Mouse (Mus musculus): ENCODE data around the gene Dnase2b. TPM values are rescaled to one million over a fixed set of nuclear protein-coding genes. Genes with fewer than 3 reads are reported as not detected.

The Dnase2b gene
- total and polyA plus RNA-seq, 2 experiments from 2014 or later, result not detected

- 70% methylated on average over 5 of the region's 5 CpGs for WGBS
- TF ChIP-seq EP300 (IDR thresholded peaks at IDR 0.05; ENCODE audit: low read depth), result no peak
- no peak for TF ChIP-seq CTCF (IDR thresholded peaks at IDR 0.05; ENCODE audit: low read depth)
- H3K4me2 ChIP-seq (ENCODE audit: low read depth, low read length), result no peak overlapping the region
- H3K36me3 ChIP-seq (replicated peaks; ENCODE audit: control insufficient read depth, insufficient read depth, low read length), result no peaks in the 10 kb centered on the region
- H3K27me3 ChIP-seq (ENCODE audit: control insufficient read depth, insufficient read depth, low read length), result no peaks in the 10 kb centered on the region
- no peak overlapping the region for H3K27ac ChIP-seq (ENCODE audit: low read depth)
- DNase-seq (ENCODE audit: low spot score) (no peak), ATAC-seq (ENCODE audit: insufficient read depth, low read depth) (no peak)
- H3K4me1 ChIP-seq (ENCODE audit: control insufficient read depth, insufficient read depth), result 0 out of 2 replicates have a peak, but pooled peaks cover 9% of the 10 kb centered on the region
- H3K4me3 ChIP-seq (ENCODE audit: low read depth, low read length), result no peak overlapping the region
- no peaks in the 10 kb centered on the region for H3K9me3 ChIP-seq (replicated peaks; ENCODE audit: control insufficient read depth, low read length)
- no peak overlapping the region for H3K9ac ChIP-seq (replicated peaks; ENCODE audit: low read depth, low read length)
Observed at GRCm38 (mm10) chr3:146616533-146617283, 1.3 kb upstream of the Dnase2b start.

GRCm38 (mm10) chr3:146611821-146612220 lies 3.6 kb downstream of the Dnase2b start:
- no peaks in the 10 kb centered on the region for H3K9me3 ChIP-seq (replicated peaks; ENCODE audit: control insufficient read depth, low read length)
- no peak for DNase-seq (ENCODE audit: low spot score)
- no peaks in the 10 kb centered on the region for H3K36me3 ChIP-seq (replicated peaks; ENCODE audit: control insufficient read depth, insufficient read depth, low read length)
- H3K4me1 ChIP-seq (ENCODE audit: control insufficient read depth, insufficient read depth), result 0 out of 2 replicates have a peak, but pooled peaks cover 4% of the 10 kb centered on the region
- H3K27ac ChIP-seq (ENCODE audit: low read depth), result no peak overlapping the region
- no peaks in the 10 kb centered on the region for H3K27me3 ChIP-seq (ENCODE audit: control insufficient read depth, insufficient read depth, low read length)
- no peak for ATAC-seq (ENCODE audit: insufficient read depth, low read depth)
- no peak overlapping the region for H3K4me2 ChIP-seq (ENCODE audit: low read depth, low read length)
- H3K4me3 ChIP-seq (ENCODE audit: low read depth, low read length), result no peak overlapping the region
- TF ChIP-seq EP300 (IDR thresholded peaks at IDR 0.05; ENCODE audit: low read depth) (no peak), CTCF (IDR thresholded peaks at IDR 0.05; ENCODE audit: low read depth) (no peak)
- no peak overlapping the region for H3K9ac ChIP-seq (replicated peaks; ENCODE audit: low read depth, low read length)
- WGBS, result 57% methylated on average over 4 of the region's 4 CpGs

GRCm38 (mm10) chr3:146611261-146611660 lies 4.1 kb downstream of the Dnase2b start:
- TF ChIP-seq EP300 (IDR thresholded peaks at IDR 0.05; ENCODE audit: low read depth) (no peak), CTCF (IDR thresholded peaks at IDR 0.05; ENCODE audit: low read depth) (no peak)
- no peaks in the 10 kb centered on the region for H3K36me3 ChIP-seq (replicated peaks; ENCODE audit: control insufficient read depth, insufficient read depth, low read length)
- H3K9me3 ChIP-seq (replicated peaks; ENCODE audit: control insufficient read depth, low read length), result no peaks in the 10 kb centered on the region
- H3K27me3 ChIP-seq (ENCODE audit: control insufficient read depth, insufficient read depth, low read length), result no peaks in the 10 kb centered on the region
- WGBS, result 81% methylated on average over 4 of the region's 4 CpGs
- 0 out of 2 replicates have a peak, but pooled peaks cover 4% of the 10 kb centered on the region for H3K4me1 ChIP-seq (ENCODE audit: control insufficient read depth, insufficient read depth)
- no peak overlapping the region for H3K9ac ChIP-seq (replicated peaks; ENCODE audit: low read depth, low read length)
- no peak overlapping the region for H3K27ac ChIP-seq (ENCODE audit: low read depth)
- H3K4me2 ChIP-seq (ENCODE audit: low read depth, low read length), result no peak overlapping the region
- DNase-seq (ENCODE audit: low spot score) (no peak), ATAC-seq (ENCODE audit: insufficient read depth, low read depth) (no peak)
- no peak overlapping the region for H3K4me3 ChIP-seq (ENCODE audit: low read depth, low read length)

GRCm38 (mm10) chr3:146610322-146610721 lies 5.1 kb downstream of the Dnase2b start:
- ATAC-seq (ENCODE audit: insufficient read depth, low read depth) (no peak), DNase-seq (ENCODE audit: low spot score) (no peak)
- 0 out of 2 replicates have a peak, but pooled peaks cover 4% of the 10 kb centered on the region for H3K4me1 ChIP-seq (ENCODE audit: control insufficient read depth, insufficient read depth)
- H3K27ac ChIP-seq (ENCODE audit: low read depth), result no peak overlapping the region
- H3K36me3 ChIP-seq (replicated peaks; ENCODE audit: control insufficient read depth, insufficient read depth, low read length), result no peaks in the 10 kb centered on the region
- H3K9ac ChIP-seq (replicated peaks; ENCODE audit: low read depth, low read length), result no peak overlapping the region
- TF ChIP-seq CTCF (IDR thresholded peaks at IDR 0.05; ENCODE audit: low read depth) (no peak), EP300 (IDR thresholded peaks at IDR 0.05; ENCODE audit: low read depth) (no peak)
- no peak overlapping the region for H3K4me3 ChIP-seq (ENCODE audit: low read depth, low read length)
- H3K4me2 ChIP-seq (ENCODE audit: low read depth, low read length), result no peak overlapping the region
- 68% methylated on average over 10 of the region's 10 CpGs for WGBS
- no peaks in the 10 kb centered on the region for H3K9me3 ChIP-seq (replicated peaks; ENCODE audit: control insufficient read depth, low read length)
- no peaks in the 10 kb centered on the region for H3K27me3 ChIP-seq (ENCODE audit: control insufficient read depth, insufficient read depth, low read length)

- Histone ChIP-seq H3K4me3 (ENCODE audit: low read depth, low read length) (no peak overlapping the region), H3K27me3 (ENCODE audit: control insufficient read depth, insufficient read depth, low read length) (no peaks in the 10 kb centered on the region), H3K4me2 (ENCODE audit: low read depth, low read length) (no peak overlapping the region), H3K27ac (ENCODE audit: low read depth) (no peak overlapping the region), H3K9me3 (replicated peaks; ENCODE audit: control insufficient read depth, low read length) (no peaks in the 10 kb centered on the region), H3K4me1 (ENCODE audit: control insufficient read depth, insufficient read depth) (0 out of 2 replicates have a peak, but pooled peaks cover 4% of the 10 kb centered on the region), H3K9ac (replicated peaks; ENCODE audit: low read depth, low read length) (no peak overlapping the region), H3K36me3 (replicated peaks; ENCODE audit: control insufficient read depth, insufficient read depth, low read length) (no peaks in the 10 kb centered on the region)
- no peak for ATAC-seq (ENCODE audit: insufficient read depth, low read depth)
- TF ChIP-seq CTCF (IDR thresholded peaks at IDR 0.05; ENCODE audit: low read depth) (no peak), EP300 (IDR thresholded peaks at IDR 0.05; ENCODE audit: low read depth) (no peak)
- WGBS, result 32% methylated on average over 1 of the region's 1 CpGs
- no peak for DNase-seq (ENCODE audit: low spot score)
Observed at GRCm38 (mm10) chr3:146607368-146607767, 8.0 kb downstream of the Dnase2b start.

All from heart, postnatal 0 days (tissue).